Mouse (Mus musculus): ENCODE data around the gene Crip1. TPM values are rescaled to one million over a fixed set of nuclear protein-coding genes. Genes with fewer than 3 reads are reported as not detected.

Gene Crip1
- polyA plus RNA-seq, 1 experiment from 2014 or later = 26.8 TPM

- H3K27me3 ChIP-seq (ENCODE audit: control insufficient read depth, insufficient read depth, low read length) = peaks cover 14% of the 10 kb centered on the region; the same call in 1 of the 2 replicates
- DNase-seq = no peak
- peak overlapping the region; percentile 61 for H3K4me3 ChIP-seq (replicated peaks; ENCODE audit: low read depth, low read length)
- WGBS = 5% methylated on average over 32 of the region's 32 CpGs
- no peaks in the 10 kb centered on the region for H3K36me3 ChIP-seq (ENCODE audit: control insufficient read depth, insufficient read depth, low read length)
- peak overlapping the region; percentile 75 for H3K4me2 ChIP-seq (ENCODE audit: low read length)
- ATAC-seq (ENCODE audit: low FRiP score, low TSS enrichment) = peak; percentile 3; the same call in 1 of the 2 replicates
- H3K9ac ChIP-seq (replicated peaks; ENCODE audit: low read length) = peak overlapping the region; percentile 47
- H3K27ac ChIP-seq (replicated peaks; ENCODE audit: low read depth, low read length) = peak overlapping the region; percentile 61
- H3K9me3 ChIP-seq (ENCODE audit: control insufficient read depth, low read length) = no peaks in the 10 kb centered on the region
- H3K4me1 ChIP-seq (ENCODE audit: control insufficient read depth, insufficient read depth, low read length) = peaks cover 20% of the 10 kb centered on the region
Observed at GRCm38 (mm10) chr12:113155076-113155771, 9.1 kb downstream of the Crip1 start.

GRCm38 (mm10) chr12:113155887-113156539, 9.9 kb downstream of the Crip1 start, which contains the start of gene Tedc1:
Gene Tedc1 (plus strand): TSS chr12:113156421.
- ATAC-seq (ENCODE audit: low FRiP score, low TSS enrichment) (peak; percentile 97), DNase-seq (peak; percentile 100)
- Histone ChIP-seq H3K27me3 (ENCODE audit: control insufficient read depth, insufficient read depth, low read length) (peaks cover 10% of the 10 kb centered on the region; the same call in 1 of the 2 replicates), H3K9ac (replicated peaks; ENCODE audit: low read length) (peak within 1 kb of the TSS; percentile 48), H3K36me3 (ENCODE audit: control insufficient read depth, insufficient read depth, low read length) (no peaks in the 10 kb centered on the region), H3K4me1 (ENCODE audit: control insufficient read depth, insufficient read depth, low read length) (peaks cover 20% of the 10 kb centered on the region), H3K27ac (replicated peaks; ENCODE audit: low read depth, low read length) (peak within 1 kb of the TSS; percentile 61), H3K4me3 (replicated peaks; ENCODE audit: low read depth, low read length) (peak within 1 kb of the TSS; percentile 61), H3K4me2 (ENCODE audit: low read length) (peak within 1 kb of the TSS; percentile 85), H3K9me3 (ENCODE audit: control insufficient read depth, low read length) (no peaks in the 10 kb centered on the region)
- under 1% methylated on average over 46 of the region's 46 CpGs for WGBS

DNA sequence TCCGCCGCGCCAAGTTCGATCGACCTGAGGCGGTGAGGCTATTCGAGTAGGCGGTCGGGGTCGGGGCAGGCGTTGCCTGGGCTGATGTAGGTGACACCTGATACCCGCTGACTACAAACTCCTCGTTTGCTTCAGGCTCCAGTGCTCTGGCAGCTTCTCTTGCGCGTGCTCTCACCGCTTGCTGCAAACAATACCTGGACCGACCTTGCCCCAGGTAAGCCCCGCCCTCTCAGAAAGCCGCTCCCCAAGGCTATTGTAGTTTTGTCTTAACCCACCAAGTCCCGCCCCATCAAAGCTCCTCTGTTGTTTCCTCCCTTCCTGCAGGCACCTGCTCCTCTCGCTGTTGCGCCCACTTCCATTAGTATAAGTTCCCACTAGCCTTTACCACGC, 10.4 kb downstream of the Crip1 start:
- H3K4me2 ChIP-seq (ENCODE audit: low read length) = peak overlapping the region; percentile 85
- H3K9ac ChIP-seq (replicated peaks; ENCODE audit: low read length) = peak overlapping the region; percentile 48
- no peak overlapping the region for H3K27ac ChIP-seq (replicated peaks; ENCODE audit: low read depth, low read length)
- H3K9me3 ChIP-seq (ENCODE audit: control insufficient read depth, low read length) = no peaks in the 10 kb centered on the region
- ATAC-seq (ENCODE audit: low FRiP score, low TSS enrichment) (no peak), DNase-seq (no peak)
- no peaks in the 10 kb centered on the region for H3K36me3 ChIP-seq (ENCODE audit: control insufficient read depth, insufficient read depth, low read length)
- H3K4me1 ChIP-seq (ENCODE audit: control insufficient read depth, insufficient read depth, low read length) = peaks cover 19% of the 10 kb centered on the region
- WGBS = under 1% methylated on average over 23 of the region's 23 CpGs
- H3K4me3 ChIP-seq (replicated peaks; ENCODE audit: low read depth, low read length) = peak overlapping the region; percentile 61
- peaks cover 5% of the 10 kb centered on the region; the same call in 1 of the 2 replicates for H3K27me3 ChIP-seq (ENCODE audit: control insufficient read depth, insufficient read depth, low read length)

- no peak for ATAC-seq (ENCODE audit: low FRiP score, low TSS enrichment)
Observed at GRCm38 (mm10) chr12:113157002-113157401, 10.9 kb downstream of the Crip1 start.

GRCm38 (mm10) chr12:113157521-113157920, 11.4 kb downstream of the Crip1 start:
- H3K9ac ChIP-seq (replicated peaks; ENCODE audit: low read length) = no peak overlapping the region
- H3K4me1 ChIP-seq (ENCODE audit: control insufficient read depth, insufficient read depth, low read length) = peaks cover 14% of the 10 kb centered on the region
- no peak overlapping the region; the same call in 1 of the 2 replicates for H3K4me2 ChIP-seq (ENCODE audit: low read length)
- no peak overlapping the region for H3K4me3 ChIP-seq (replicated peaks; ENCODE audit: low read depth, low read length)
- no peak for ATAC-seq (ENCODE audit: low FRiP score, low TSS enrichment)
- DNase-seq = no peak
- H3K27me3 ChIP-seq (ENCODE audit: control insufficient read depth, insufficient read depth, low read length) = peaks cover 4% of the 10 kb centered on the region; the same call in 1 of the 2 replicates
- H3K36me3 ChIP-seq (ENCODE audit: control insufficient read depth, insufficient read depth, low read length) = 0 out of 2 replicates have a peak, but pooled peaks cover 3% of the 10 kb centered on the region
- WGBS = 93% methylated on average over 8 of the region's 8 CpGs
- no peaks in the 10 kb centered on the region for H3K9me3 ChIP-seq (ENCODE audit: control insufficient read depth, low read length)
- no peak overlapping the region for H3K27ac ChIP-seq (replicated peaks; ENCODE audit: low read depth, low read length)

More at GRCm38 (mm10) chr12:113157002-113157401, 10.9 kb downstream of the Crip1 start:
- DNase-seq = no peak
- WGBS = 28% methylated on average over 8 of the region's 8 CpGs
- H3K9me3 ChIP-seq (ENCODE audit: control insufficient read depth, low read length) = no peaks in the 10 kb centered on the region
- H3K27me3 ChIP-seq (ENCODE audit: control insufficient read depth, insufficient read depth, low read length) = peaks cover 4% of the 10 kb centered on the region; the same call in 1 of the 2 replicates
- H3K4me2 ChIP-seq (ENCODE audit: low read length) = peak overlapping the region; percentile 85
- peaks cover 15% of the 10 kb centered on the region for H3K4me1 ChIP-seq (ENCODE audit: control insufficient read depth, insufficient read depth, low read length)
- peak overlapping the region; percentile 48 for H3K9ac ChIP-seq (replicated peaks; ENCODE audit: low read length)
- H3K4me3 ChIP-seq (replicated peaks; ENCODE audit: low read depth, low read length) = peak overlapping the region; percentile 61
- H3K36me3 ChIP-seq (ENCODE audit: control insufficient read depth, insufficient read depth, low read length) = 0 out of 2 replicates have a peak, but pooled peaks cover 3% of the 10 kb centered on the region
- H3K27ac ChIP-seq (replicated peaks; ENCODE audit: low read depth, low read length) = no peak overlapping the region

DNA sequence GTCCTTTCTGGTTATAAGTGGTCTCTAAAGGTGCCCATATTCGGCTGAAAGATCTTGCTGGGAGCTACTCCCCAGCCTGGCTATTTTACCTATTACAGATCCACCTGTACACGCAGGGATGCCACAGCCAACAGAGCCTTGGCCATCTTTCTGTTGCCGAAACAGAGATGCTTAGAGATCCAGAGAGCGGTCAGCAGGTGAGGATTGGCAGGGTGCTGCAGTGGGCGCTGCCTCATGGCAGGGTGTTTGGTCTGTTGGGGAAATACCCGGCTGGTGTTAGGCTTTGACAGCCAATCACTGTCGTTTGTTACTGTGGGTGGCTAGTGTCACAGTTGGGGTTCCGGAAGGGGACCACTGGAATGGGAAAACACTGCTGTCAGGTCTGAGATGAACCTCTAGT, 11.9 kb downstream of the Crip1 start:
- Histone ChIP-seq H3K27ac (replicated peaks; ENCODE audit: low read depth, low read length) (no peak overlapping the region), H3K9me3 (ENCODE audit: control insufficient read depth, low read length) (no peaks in the 10 kb centered on the region), H3K4me3 (replicated peaks; ENCODE audit: low read depth, low read length) (no peak overlapping the region), H3K36me3 (ENCODE audit: control insufficient read depth, insufficient read depth, low read length) (peaks cover 3% of the 10 kb centered on the region; the same call in 1 of the 2 replicates), H3K9ac (replicated peaks; ENCODE audit: low read length) (no peak overlapping the region), H3K4me1 (ENCODE audit: control insufficient read depth, insufficient read depth, low read length) (peaks cover 14% of the 10 kb centered on the region), H3K27me3 (ENCODE audit: control insufficient read depth, insufficient read depth, low read length) (peaks cover 4% of the 10 kb centered on the region; the same call in 1 of the 2 replicates), H3K4me2 (ENCODE audit: low read length) (no peak overlapping the region)
- DNase-seq = no peak
- no peak for ATAC-seq (ENCODE audit: low FRiP score, low TSS enrichment)
- 93% methylated on average over 8 of the region's 8 CpGs for WGBS

DNA sequence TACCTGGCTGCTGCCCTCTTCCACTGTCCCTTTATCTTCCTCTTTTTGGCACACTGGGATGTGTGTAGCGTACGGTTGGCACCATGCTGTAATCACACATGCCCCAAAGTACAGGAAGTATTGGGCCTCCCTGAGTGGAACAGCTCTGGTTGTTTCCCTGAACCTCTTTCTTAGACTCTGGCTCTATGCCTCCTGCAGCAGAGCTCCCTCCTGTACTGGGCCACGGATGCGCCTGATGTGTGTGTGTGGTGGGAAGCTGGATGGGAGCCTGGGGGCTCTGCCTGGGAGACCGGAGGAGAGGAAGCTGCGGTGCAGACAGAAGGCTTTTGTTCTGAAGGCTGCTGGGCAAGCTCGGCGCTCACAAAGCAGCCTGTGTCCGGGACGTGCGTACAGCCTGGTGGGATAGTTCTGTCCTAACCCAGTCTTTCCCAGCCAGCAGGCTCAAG, 17.5 kb downstream of the Crip1 start:
- Histone ChIP-seq H3K4me3 (replicated peaks; ENCODE audit: low read depth, low read length) (no peak overlapping the region), H3K9me3 (ENCODE audit: control insufficient read depth, low read length) (no peaks in the 10 kb centered on the region), H3K4me2 (ENCODE audit: low read length) (no peak overlapping the region), H3K4me1 (ENCODE audit: control insufficient read depth, insufficient read depth, low read length) (no peaks in the 10 kb centered on the region), H3K27ac (replicated peaks; ENCODE audit: low read depth, low read length) (peak overlapping the region; percentile 66), H3K27me3 (ENCODE audit: control insufficient read depth, insufficient read depth, low read length) (no peaks in the 10 kb centered on the region), H3K36me3 (ENCODE audit: control insufficient read depth, insufficient read depth, low read length) (peaks cover 3% of the 10 kb centered on the region; the same call in 1 of the 2 replicates), H3K9ac (replicated peaks; ENCODE audit: low read length) (no peak overlapping the region; the same call in 1 of the 2 replicates)
- ATAC-seq (ENCODE audit: low FRiP score, low TSS enrichment) = peak; percentile 57
- WGBS = 81% methylated on average over 11 of the region's 11 CpGs
- DNase-seq = peak; percentile 46

DNA sequence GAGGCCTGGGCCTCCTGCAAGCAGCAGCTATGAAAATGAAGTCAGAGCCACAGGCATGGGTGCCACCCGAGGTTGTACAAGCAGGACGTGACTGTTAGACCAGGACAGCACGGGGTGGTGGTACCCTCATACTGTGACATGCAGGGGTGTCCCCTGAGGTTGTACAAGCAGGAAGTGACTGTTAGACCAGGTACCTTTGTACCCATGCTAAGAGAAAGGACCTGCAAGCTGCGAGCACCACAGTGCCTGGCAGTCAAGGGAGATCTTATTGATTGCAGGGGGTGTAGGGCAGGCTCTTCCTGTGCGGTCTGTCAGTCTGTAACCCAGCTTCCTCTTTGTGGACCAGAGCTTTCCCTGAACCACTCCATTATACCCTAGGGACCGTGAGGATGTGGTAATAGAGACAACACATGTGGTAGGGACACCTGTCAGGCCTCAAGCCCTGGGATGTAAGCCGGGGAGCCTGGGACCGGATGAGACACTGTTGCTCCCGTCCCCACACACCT, 22.0 kb downstream of the Crip1 start:
- H3K27me3 ChIP-seq (ENCODE audit: control insufficient read depth, insufficient read depth, low read length) = no peaks in the 10 kb centered on the region

More for the DNA sequence above, 22.0 kb downstream of the Crip1 start:
- DNase-seq (no peak), ATAC-seq (ENCODE audit: low FRiP score, low TSS enrichment) (no peak)
- H3K9ac ChIP-seq (replicated peaks; ENCODE audit: low read length) = no peak overlapping the region
- no peaks in the 10 kb centered on the region for H3K4me1 ChIP-seq (ENCODE audit: control insufficient read depth, insufficient read depth, low read length)
- no peak overlapping the region for H3K27ac ChIP-seq (replicated peaks; ENCODE audit: low read depth, low read length)
- WGBS = 84% methylated on average over 9 of the region's 9 CpGs
- H3K4me3 ChIP-seq (replicated peaks; ENCODE audit: low read depth, low read length) = no peak overlapping the region
- no peaks in the 10 kb centered on the region for H3K9me3 ChIP-seq (ENCODE audit: control insufficient read depth, low read length)
- H3K36me3 ChIP-seq (ENCODE audit: control insufficient read depth, insufficient read depth, low read length) = no peaks in the 10 kb centered on the region; the same call in 1 of the 2 replicates
- no peak overlapping the region for H3K4me2 ChIP-seq (ENCODE audit: low read length)

Data from midbrain, embryonic 14.5 days (tissue).